Mouse (Mus musculus): Measurements from ENCODE around the gene Agbl4. TPM values are rescaled to one million over a fixed set of nuclear protein-coding genes. Genes with fewer than 3 reads are reported as not detected.

Agbl4 gene
- polyA plus RNA-seq, 1 experiment = 0.21 TPM

GRCm38 (mm10) chr4:111664146-111664545 is 1266.7 kb downstream of the Agbl4 start:
- 15% methylated on average over 3 of the region's 3 CpGs for WGBS
- peak; percentile 17 for DNase-seq

GRCm38 (mm10) chr4:111666713-111667112 is 1269.3 kb downstream of the Agbl4 start:
- 71% methylated on average over 1 of the region's 1 CpGs for WGBS
- H3K4me3 ChIP-seq (replicated peaks; ENCODE audit: extremely low read depth, low read depth, low read length) = no peak overlapping the region
- peaks cover 4% of the 10 kb centered on the region; the same call in 1 of the 2 replicates for H3K4me1 ChIP-seq (ENCODE audit: control insufficient read depth, insufficient read depth, low read length)
- DNase-seq = no peak
- TF ChIP-seq POLR2A (IDR thresholded peaks at IDR 0.05; ENCODE audit: borderline replicate concordance, extremely low read depth, low read depth, low read length) (no peak), CTCF (IDR thresholded peaks at IDR 0.05; ENCODE audit: insufficient read depth, low read length) (no peak)

More at GRCm38 (mm10) chr4:111664146-111664545, 1266.7 kb downstream of the Agbl4 start:
- no peak for TF ChIP-seq CTCF (IDR thresholded peaks at IDR 0.05; ENCODE audit: insufficient read depth, low read length)
- no peak for TF ChIP-seq POLR2A (IDR thresholded peaks at IDR 0.05; ENCODE audit: borderline replicate concordance, extremely low read depth, low read depth, low read length)
- H3K4me3 ChIP-seq (replicated peaks; ENCODE audit: extremely low read depth, low read depth, low read length) = no peak overlapping the region
- H3K4me1 ChIP-seq (ENCODE audit: control insufficient read depth, insufficient read depth, low read length) = peaks cover 4% of the 10 kb centered on the region; the same call in 1 of the 2 replicates

- TF ChIP-seq POLR2A (IDR thresholded peaks at IDR 0.05; ENCODE audit: borderline replicate concordance, extremely low read depth, low read depth, low read length) (no peak), CTCF (IDR thresholded peaks at IDR 0.05; ENCODE audit: insufficient read depth, low read length) (no peak)
- no peak for DNase-seq
- 89% methylated on average over 3 of the region's 3 CpGs for WGBS
- Histone ChIP-seq H3K4me1 (ENCODE audit: control insufficient read depth, insufficient read depth, low read length) (no peaks in the 10 kb centered on the region), H3K4me3 (replicated peaks; ENCODE audit: extremely low read depth, low read depth, low read length) (no peak overlapping the region)
Observed at GRCm38 (mm10) chr4:111669369-111669768, 1271.9 kb downstream of the Agbl4 start.

GRCm38 (mm10) chr4:111670566-111671421 is 1273.3 kb downstream of the Agbl4 start:
- WGBS = 30% methylated on average over 12 of the region's 12 CpGs
- Histone ChIP-seq H3K4me1 (ENCODE audit: control insufficient read depth, insufficient read depth, low read length) (no peaks in the 10 kb centered on the region), H3K4me3 (replicated peaks; ENCODE audit: extremely low read depth, low read depth, low read length) (no peak overlapping the region)
- no peak for DNase-seq
- TF ChIP-seq CTCF (IDR thresholded peaks at IDR 0.05; ENCODE audit: insufficient read depth, low read length) = no peak
- no peak for TF ChIP-seq POLR2A (IDR thresholded peaks at IDR 0.05; ENCODE audit: borderline replicate concordance, extremely low read depth, low read depth, low read length)

- TF ChIP-seq CTCF (IDR thresholded peaks at IDR 0.05; ENCODE audit: insufficient read depth, low read length) (no peak), POLR2A (IDR thresholded peaks at IDR 0.05; ENCODE audit: borderline replicate concordance, extremely low read depth, low read depth, low read length) (no peak)
- H3K4me1 ChIP-seq (ENCODE audit: control insufficient read depth, insufficient read depth, low read length) = no peaks in the 10 kb centered on the region
Observed at GRCm38 (mm10) chr4:111671440-111671839, 1274.0 kb downstream of the Agbl4 start.

GRCm38 (mm10) chr4:111673904-111674303 is 1276.4 kb downstream of the Agbl4 start:
- H3K4me3 ChIP-seq (replicated peaks; ENCODE audit: extremely low read depth, low read depth, low read length) = no peak overlapping the region
- TF ChIP-seq POLR2A (IDR thresholded peaks at IDR 0.05; ENCODE audit: borderline replicate concordance, extremely low read depth, low read depth, low read length) (no peak), CTCF (IDR thresholded peaks at IDR 0.05; ENCODE audit: insufficient read depth, low read length) (no peak)
- no peaks in the 10 kb centered on the region for H3K4me1 ChIP-seq (ENCODE audit: control insufficient read depth, insufficient read depth, low read length)
- no peak for DNase-seq

More at GRCm38 (mm10) chr4:111671440-111671839, 1274.0 kb downstream of the Agbl4 start:
- WGBS = 54% methylated on average over 4 of the region's 4 CpGs
- no peak for DNase-seq
- H3K4me3 ChIP-seq (replicated peaks; ENCODE audit: extremely low read depth, low read depth, low read length) = no peak overlapping the region

- no peak for DNase-seq
- WGBS = 80% methylated on average over 5 of the region's 5 CpGs
- no peak for TF ChIP-seq CTCF (IDR thresholded peaks at IDR 0.05; ENCODE audit: insufficient read depth, low read length)
- no peaks in the 10 kb centered on the region for H3K4me1 ChIP-seq (ENCODE audit: control insufficient read depth, insufficient read depth, low read length)
- no peak overlapping the region for H3K4me3 ChIP-seq (replicated peaks; ENCODE audit: extremely low read depth, low read depth, low read length)
Observed at GRCm38 (mm10) chr4:111681926-111682325, 1284.5 kb downstream of the Agbl4 start.

- no peak for DNase-seq
- WGBS = 76% methylated on average over 3 of the region's 3 CpGs
- Histone ChIP-seq H3K4me3 (replicated peaks; ENCODE audit: extremely low read depth, low read depth, low read length) (no peak overlapping the region), H3K4me1 (ENCODE audit: control insufficient read depth, insufficient read depth, low read length) (no peaks in the 10 kb centered on the region)
- TF ChIP-seq POLR2A (IDR thresholded peaks at IDR 0.05; ENCODE audit: borderline replicate concordance, extremely low read depth, low read depth, low read length) (no peak), CTCF (IDR thresholded peaks at IDR 0.05; ENCODE audit: insufficient read depth, low read length) (no peak)
Observed at GRCm38 (mm10) chr4:111682793-111683192, 1285.3 kb downstream of the Agbl4 start.

- 74% methylated on average over 5 of the region's 5 CpGs for WGBS
- TF ChIP-seq POLR2A (IDR thresholded peaks at IDR 0.05; ENCODE audit: borderline replicate concordance, extremely low read depth, low read depth, low read length) (no peak), CTCF (IDR thresholded peaks at IDR 0.05; ENCODE audit: insufficient read depth, low read length) (no peak)
- no peak for DNase-seq
- H3K4me1 ChIP-seq (ENCODE audit: control insufficient read depth, insufficient read depth, low read length) = no peaks in the 10 kb centered on the region
- H3K4me3 ChIP-seq (replicated peaks; ENCODE audit: extremely low read depth, low read depth, low read length) = no peak overlapping the region
Observed at GRCm38 (mm10) chr4:111683843-111684242, 1286.4 kb downstream of the Agbl4 start.

- no peak for DNase-seq
- 86% methylated on average over 2 of the region's 2 CpGs for WGBS
- TF ChIP-seq CTCF (IDR thresholded peaks at IDR 0.05; ENCODE audit: insufficient read depth, low read length) = no peak
- no peak for TF ChIP-seq POLR2A (IDR thresholded peaks at IDR 0.05; ENCODE audit: borderline replicate concordance, extremely low read depth, low read depth, low read length)
- Histone ChIP-seq H3K4me1 (ENCODE audit: control insufficient read depth, insufficient read depth, low read length) (no peaks in the 10 kb centered on the region), H3K4me3 (replicated peaks; ENCODE audit: extremely low read depth, low read depth, low read length) (no peak overlapping the region)
Observed at GRCm38 (mm10) chr4:111685951-111686350, 1288.5 kb downstream of the Agbl4 start.
